8 mouse cellular contexts compared by ENCODE assay signal in genomic region chr14:7964219-7964889, GRCm38 (mm10). TPM values are rescaled to one million over a fixed set of nuclear protein-coding genes. Genes with fewer than 3 reads are reported as not detected.
DNase-seq lines count a peak whose midpoint lies in the region; ATAC-seq and TF ChIP-seq lines count a peak whose summit lies in the region.

No protein-coding gene starts in this region.

- peak; percentile 37 for DNase-seq in liver
- DNase-seq in cerebellum, adult 11 months, result peak; percentile 64
- peak; percentile 83 for DNase-seq in forelimb bud, embryonic 11.5 days (ENCODE audit: low read depth, low spot score)
- peak; percentile 87 to 88 for DNase-seq in left cerebral cortex, postnatal 14 days (ENCODE audit: low spot score in 2 of 2)
- DNase-seq in spleen, adult 2 months (ENCODE audit: low read depth in 1 of 2, low spot score in 2 of 2), result peak; percentile 39 to 57

- H3K4me2 ChIP-seq in liver, embryonic 12.5 days, result no peak overlapping the region
- H3K4me2 ChIP-seq in midbrain, embryonic 12.5 days (replicated peaks), result no peak overlapping the region

- H3K4me1 ChIP-seq in liver, embryonic 12.5 days, result no peaks in the 10 kb centered on the region
- no peaks in the 10 kb centered on the region for H3K4me1 ChIP-seq in midbrain, embryonic 12.5 days
- H3K4me1 ChIP-seq in spleen, adult 2 months (ENCODE audit: control insufficient read depth, insufficient read depth, insufficient read length), result no peaks in the 10 kb centered on the region

- no peaks in the 10 kb centered on the region for H3K9me3 ChIP-seq in liver, embryonic 12.5 days (replicated peaks)
- H3K9me3 ChIP-seq in midbrain, embryonic 12.5 days, result no peaks in the 10 kb centered on the region

- intact Hi-C loops in left cerebral cortex, postnatal 14 days (cut with DNase I), result loop anchor here (2.0 to 10.0 kb wide), 5 partner anchors 32 to 383 kb away; partner anchors contain the start of gene Flnb

- peak; percentile 76; the same call in 1 of the 2 replicates for TF ChIP-seq CTCF in spleen, adult 2 months (IDR thresholded peaks at IDR 0.05; ENCODE audit: extremely low read depth, insufficient read depth, insufficient read length, insufficient replicate concordance)

- no peak for TF ChIP-seq POLR2A in spleen, adult 2 months (IDR thresholded peaks at IDR 0.05; ENCODE audit: low read depth, low read length)

- no peaks in the 10 kb centered on the region for H3K36me3 ChIP-seq in liver, embryonic 12.5 days
- H3K36me3 ChIP-seq in midbrain, embryonic 12.5 days, result no peaks in the 10 kb centered on the region
- H3K36me3 ChIP-seq in spleen, adult 2 months (ENCODE audit: control insufficient read depth, insufficient read depth, low read length), result no peaks in the 10 kb centered on the region

- H3K27me3 ChIP-seq in liver, embryonic 12.5 days (replicated peaks), result no peaks in the 10 kb centered on the region
- no peaks in the 10 kb centered on the region for H3K27me3 ChIP-seq in midbrain, embryonic 12.5 days
- H3K27me3 ChIP-seq in spleen, adult 2 months (ENCODE audit: control insufficient read depth, insufficient read depth, low read length), result no peaks in the 10 kb centered on the region

- H3K9ac ChIP-seq in liver, embryonic 12.5 days, result no peak overlapping the region
- H3K9ac ChIP-seq in midbrain, embryonic 12.5 days (replicated peaks), result no peak overlapping the region

- no peak overlapping the region for H3K27ac ChIP-seq in liver, embryonic 12.5 days
- no peak overlapping the region for H3K27ac ChIP-seq in midbrain, embryonic 12.5 days (replicated peaks)
- H3K27ac ChIP-seq in spleen, adult 2 months (ENCODE audit: insufficient read depth, low read length), result no peak overlapping the region

- no peak for ATAC-seq in liver, embryonic 12.5 days
- ATAC-seq in inflammation-experienced regulatory T-cells, adult 6 months, result peak; percentile 86
- ATAC-seq in midbrain, embryonic 12.5 days (ENCODE audit: low FRiP score, low read depth), result peak; percentile 50; the same call in 1 of the 2 replicates

- no peak overlapping the region for H3K4me3 ChIP-seq in liver, embryonic 12.5 days
- no peak overlapping the region for H3K4me3 ChIP-seq in midbrain, embryonic 12.5 days
- H3K4me3 ChIP-seq in spleen, adult 2 months (ENCODE audit: extremely low read depth, insufficient read depth, insufficient read length), result no peak overlapping the region

- WGBS in liver, embryonic 12.5 days (ENCODE audit: insufficient replicate concordance), result 48% methylated on average over 11 of the region's 11 CpGs
- 56% methylated on average over 11 of the region's 11 CpGs for WGBS in midbrain, embryonic 12.5 days
- WGBS in spleen, adult 2 months, result 56% methylated on average over 11 of the region's 11 CpGs

RNA-seq across cellular contexts. Expression of gene Gm45521, which starts 7.3 kb away (rescaled TPM):
- not detected in 2 replicates for polyA plus RNA-seq in liver, embryonic 12.5 days (2016; fragmentation: Nextera tagmentation; extraction: Ambion mirVana)
- not detected for polyA plus RNA-seq in inflammation-experienced regulatory T-cells, adult 6 months (2017; shearing (Covaris generic))
- not detected for total RNA-seq in left cerebral cortex, postnatal 14 days (2021)
- not detected in 2 replicates for polyA plus RNA-seq in midbrain, embryonic 12.5 days (2016; fragmentation: Nextera tagmentation; extraction: Ambion mirVana)
- not detected in 2 replicates for polyA plus RNA-seq in spleen, adult 2 months (2012; rRNA removed)

RNA-seq across cellular contexts. Expression of gene Dnase1l3, which starts 30.0 kb away (rescaled TPM):
- 0.72 and 0.79 TPM in 2 replicates for polyA plus RNA-seq in liver, embryonic 12.5 days (2016; fragmentation: Nextera tagmentation; extraction: Ambion mirVana)
- 10 to 100 TPM in 1 of 3 experiments, 1 to 10 TPM in 2; 3.2 to 23.9 (median 7.7) TPM for polyA plus RNA-seq in inflammation-experienced regulatory T-cells, adult 6 months (2017; shearing (Covaris generic))
- not detected for total RNA-seq in left cerebral cortex, postnatal 14 days (2021)
- 0.05 TPM in 1 of 2 replicates, not detected in the other for polyA plus RNA-seq in midbrain, embryonic 12.5 days (2016; fragmentation: Nextera tagmentation; extraction: Ambion mirVana)
- polyA plus RNA-seq in spleen, adult 2 months (2012; rRNA removed), result 69.2 and 69.9 TPM in 2 replicates

RNA-seq across cellular contexts. Expression of gene Abhd6, which starts 38.3 kb away (rescaled TPM):
- 8.2 and 10.6 TPM in 2 replicates for polyA plus RNA-seq in liver, embryonic 12.5 days (2016; fragmentation: Nextera tagmentation; extraction: Ambion mirVana)
- 10 to 100 TPM; 22.1 to 32.7 (median 24.1) TPM for polyA plus RNA-seq in inflammation-experienced regulatory T-cells, adult 6 months (2017; shearing (Covaris generic))
- 10 to 100 TPM; 64.7 to 70.0 TPM for total RNA-seq in left cerebral cortex, postnatal 14 days (2021)
- polyA plus RNA-seq in midbrain, embryonic 12.5 days (2016; fragmentation: Nextera tagmentation; extraction: Ambion mirVana), result 17.1 and 18.7 TPM in 2 replicates
- 8.3 and 8.6 TPM in 2 replicates for polyA plus RNA-seq in spleen, adult 2 months (2012; rRNA removed)

Comparison
In these comparisons a context has a peak if more than half of its experiments do, and no peak if none do; other contexts are left out.
1. DNase-seq: peak in every context shown above with its lines; median percentile 88 in left cerebral cortex, postnatal 14 days; 83 in forelimb bud, embryonic 11.5 days; 64 in cerebellum, adult 11 months; 48 in spleen, adult 2 months; 37 in liver.